Mouse (Mus musculus) effector memory CD4-positive, alpha-beta T cell, adult 5 months (primary cell): Measurements from ENCODE around the gene Vmn1r19. TPM values are rescaled to one million over a fixed set of nuclear protein-coding genes. Genes with fewer than 3 reads are reported as not detected.

Source experiments
- polyA plus RNA-seq: library from polyadenylated mRNA; unstranded; fragments of 100-300 nt; shearing (Covaris generic); gene quantifications from one replicate; pipeline ENCODE4 v1.2.1, GENCODE M21; 2017

Gene Vmn1r19
- polyA plus RNA-seq = not detected

GRCm38 (mm10) chr6:57403480-57403879, at the start of gene Vmn1r19:
Gene Vmn1r19 (plus strand): TSS chr6:57403780.

GRCm38 (mm10) chr6:57363627-57364026, 40.0 kb upstream of the Vmn1r19 start, which contains the start of gene Vmn1r17:
Gene Vmn1r17 (minus strand): TSS chr6:57363727.

GRCm38 (mm10) chr6:57395683-57396082, 7.9 kb upstream of the Vmn1r19 start, which contains the start of gene Vmn1r18:
Gene Vmn1r18 (minus strand): TSS chr6:57395783.

GRCm38 (mm10) chr6:57428630-57429029, 25.1 kb downstream of the Vmn1r19 start, which contains the start of gene Vmn1r20:
Gene Vmn1r20 (plus strand): TSS chr6:57428930.

Other genes starting within 250 kb of the Vmn1r19 start
- gene Vmn1r12, start 246.9 kb upstream of the Vmn1r19 start, polyA plus RNA-seq = 0.11 TPM
- gene Vmn1r13, start 200.5 kb upstream of the Vmn1r19 start, polyA plus RNA-seq = 0.59 TPM
- gene Vmn1r14, start 172.1 kb upstream of the Vmn1r19 start, polyA plus RNA-seq = not detected
- gene Vmn1r15, start 145.8 kb upstream of the Vmn1r19 start, polyA plus RNA-seq = not detected
- not detected for gene Vmn1r16, start 74.3 kb upstream of the Vmn1r19 start, polyA plus RNA-seq
- not detected for gene Vmn1r17, start 40.1 kb upstream of the Vmn1r19 start, polyA plus RNA-seq
- 0.02 TPM for gene Vmn1r18, start 8.0 kb upstream of the Vmn1r19 start, polyA plus RNA-seq
- gene Vmn1r20, start 25.1 kb downstream of the Vmn1r19 start, polyA plus RNA-seq = not detected
- gene Ppm1k, start 131.7 kb downstream of the Vmn1r19 start, polyA plus RNA-seq = 9.9 TPM
- gene Herc6, start 177.2 kb downstream of the Vmn1r19 start, polyA plus RNA-seq = 22.5 TPM